Mouse (Mus musculus) T-helper 2 cell (primary cell): ENCODE measurements around the gene Defb39.

Source experiments
- in situ Hi-C: fragments of 300-600 bp; cut with MboI, MseI; formaldehyde crosslinking; loops from one replicate; pipeline ENCODE4 v1.15.1; 2025; ENCODE audit warnings: high pct_unique_total_duplicates

The Defb39 gene

GRCm38 (mm10) chr8:19064710-19065109 lies at the start of gene Defb39:
Defb39 (minus strand) TSS chr8:19064810.
- in situ Hi-C loops: no loop called here

GRCm38 (mm10) chr8:19066013-19066412 lies 1.4 kb upstream of the Defb39 start:
- in situ Hi-C loops: no loop called here

GRCm38 (mm10) chr8:19062891-19063290 lies 1.7 kb downstream of the Defb39 start:
- in situ Hi-C loops: no loop called here

GRCm38 (mm10) chr8:19045242-19045641 lies 19.4 kb downstream of the Defb39 start:
- in situ Hi-C loops: no loop called here

GRCm38 (mm10) chr8:19026466-19026865 lies 38.1 kb downstream of the Defb39 start, which contains the start of gene Defb38:
Defb38 (minus strand) TSS chr8:19026566.
- in situ Hi-C loops: loop anchor here (10.0 kb wide), 1 partner anchor 702 kb away; no protein-coding TSS in a partner anchor
